Mouse (Mus musculus): ENCODE measurements around the gene Phospho1. TPM values are rescaled to one million over a fixed set of nuclear protein-coding genes. Genes with fewer than 3 reads are reported as not detected.

Phospho1 gene
- polyA plus RNA-seq, 1 experiment = 128 TPM

GRCm38 (mm10) chr11:95831276-95831619, 6.9 kb downstream of the Phospho1 start:
- no peak for TF ChIP-seq POLR2A (IDR thresholded peaks at IDR 0.05; ENCODE audit: borderline replicate concordance, extremely low read depth, low read depth, low read length)
- TF ChIP-seq CTCF (IDR thresholded peaks at IDR 0.05; ENCODE audit: insufficient read depth, low read length) = no peak
- Histone ChIP-seq H3K4me3 (replicated peaks; ENCODE audit: extremely low read depth, low read depth, low read length) (no peak overlapping the region), H3K4me1 (ENCODE audit: control insufficient read depth, insufficient read depth, low read length) (peaks cover 25% of the 10 kb centered on the region)
- 52% methylated on average over 10 of the region's 10 CpGs for WGBS
- no peak for DNase-seq

- Histone ChIP-seq H3K4me3 (replicated peaks; ENCODE audit: extremely low read depth, low read depth, low read length) (no peak overlapping the region), H3K4me1 (ENCODE audit: control insufficient read depth, insufficient read depth, low read length) (peaks cover 28% of the 10 kb centered on the region)
- TF ChIP-seq CTCF (IDR thresholded peaks at IDR 0.05; ENCODE audit: insufficient read depth, low read length) = no peak
- TF ChIP-seq POLR2A (IDR thresholded peaks at IDR 0.05; ENCODE audit: borderline replicate concordance, extremely low read depth, low read depth, low read length) = no peak
- DNase-seq = no peak
- 33% methylated on average over 15 of the region's 15 CpGs for WGBS
Observed at GRCm38 (mm10) chr11:95831641-95832040, 7.3 kb downstream of the Phospho1 start.

GRCm38 (mm10) chr11:95832129-95833005, 8.1 kb downstream of the Phospho1 start:
- no peak for DNase-seq
- H3K4me3 ChIP-seq (replicated peaks; ENCODE audit: extremely low read depth, low read depth, low read length) = no peak overlapping the region
- H3K4me1 ChIP-seq (ENCODE audit: control insufficient read depth, insufficient read depth, low read length) = peaks cover 34% of the 10 kb centered on the region
- 81% methylated on average over 18 of the region's 18 CpGs for WGBS
- TF ChIP-seq POLR2A (IDR thresholded peaks at IDR 0.05; ENCODE audit: borderline replicate concordance, extremely low read depth, low read depth, low read length) (no peak), CTCF (IDR thresholded peaks at IDR 0.05; ENCODE audit: insufficient read depth, low read length) (no peak)

GRCm38 (mm10) chr11:95833006-95833570, 8.8 kb downstream of the Phospho1 start:
- no peak for TF ChIP-seq POLR2A (IDR thresholded peaks at IDR 0.05; ENCODE audit: borderline replicate concordance, extremely low read depth, low read depth, low read length)
- no peak for TF ChIP-seq CTCF (IDR thresholded peaks at IDR 0.05; ENCODE audit: insufficient read depth, low read length)
- peaks cover 40% of the 10 kb centered on the region for H3K4me1 ChIP-seq (ENCODE audit: control insufficient read depth, insufficient read depth, low read length)
- H3K4me3 ChIP-seq (replicated peaks; ENCODE audit: extremely low read depth, low read depth, low read length) = no peak overlapping the region
- 66% methylated on average over 8 of the region's 8 CpGs for WGBS
- no peak for DNase-seq

GRCm38 (mm10) chr11:95833631-95834142, 9.4 kb downstream of the Phospho1 start:
- DNase-seq = no peak
- Histone ChIP-seq H3K4me3 (replicated peaks; ENCODE audit: extremely low read depth, low read depth, low read length) (no peak overlapping the region), H3K4me1 (ENCODE audit: control insufficient read depth, insufficient read depth, low read length) (peaks cover 46% of the 10 kb centered on the region)
- TF ChIP-seq CTCF (IDR thresholded peaks at IDR 0.05; ENCODE audit: insufficient read depth, low read length) (no peak), POLR2A (IDR thresholded peaks at IDR 0.05; ENCODE audit: borderline replicate concordance, extremely low read depth, low read depth, low read length) (no peak)
- 44% methylated on average over 18 of the region's 18 CpGs for WGBS

GRCm38 (mm10) chr11:95834143-95834667, 9.9 kb downstream of the Phospho1 start:
- WGBS = 14% methylated on average over 22 of the region's 22 CpGs
- H3K4me1 ChIP-seq (ENCODE audit: control insufficient read depth, insufficient read depth, low read length) = peaks cover 46% of the 10 kb centered on the region
- no peak overlapping the region for H3K4me3 ChIP-seq (replicated peaks; ENCODE audit: extremely low read depth, low read depth, low read length)

GRCm38 (mm10) chr11:95834742-95835710, 10.7 kb downstream of the Phospho1 start:
- DNase-seq = no peak
- WGBS = 19% methylated on average over 15 of the region's 15 CpGs
- Histone ChIP-seq H3K4me1 (ENCODE audit: control insufficient read depth, insufficient read depth, low read length) (peaks cover 46% of the 10 kb centered on the region), H3K4me3 (replicated peaks; ENCODE audit: extremely low read depth, low read depth, low read length) (no peak overlapping the region)
- TF ChIP-seq POLR2A (IDR thresholded peaks at IDR 0.05; ENCODE audit: borderline replicate concordance, extremely low read depth, low read depth, low read length) (no peak), CTCF (IDR thresholded peaks at IDR 0.05; ENCODE audit: insufficient read depth, low read length) (no peak)

More at GRCm38 (mm10) chr11:95834143-95834667, 9.9 kb downstream of the Phospho1 start:
- TF ChIP-seq CTCF (IDR thresholded peaks at IDR 0.05; ENCODE audit: insufficient read depth, low read length) (no peak), POLR2A (IDR thresholded peaks at IDR 0.05; ENCODE audit: borderline replicate concordance, extremely low read depth, low read depth, low read length) (0 out of 2 replicates have a peak, but pooled peaks have one; percentile 16)
- no peak for DNase-seq

GRCm38 (mm10) chr11:95835832-95836231, 11.5 kb downstream of the Phospho1 start:
- Histone ChIP-seq H3K4me3 (replicated peaks; ENCODE audit: extremely low read depth, low read depth, low read length) (no peak overlapping the region), H3K4me1 (ENCODE audit: control insufficient read depth, insufficient read depth, low read length) (peaks cover 46% of the 10 kb centered on the region)
- DNase-seq = no peak
- WGBS = 39% methylated on average over 6 of the region's 6 CpGs
- no peak for TF ChIP-seq CTCF (IDR thresholded peaks at IDR 0.05; ENCODE audit: insufficient read depth, low read length)
- no peak for TF ChIP-seq POLR2A (IDR thresholded peaks at IDR 0.05; ENCODE audit: borderline replicate concordance, extremely low read depth, low read depth, low read length)

All from lung, adult 2 months (tissue).